Mouse (Mus musculus): ENCODE results near the gene Parn. TPM values are rescaled to one million over a fixed set of nuclear protein-coding genes. Genes with fewer than 3 reads are reported as not detected.

Gene Parn
- polyA plus RNA-seq, 1 experiment from 2014 or later = 38.7 TPM

Other genes starting within 250 kb of the Parn start
- gene Bfar, start 3.7 kb upstream of the Parn start, polyA plus RNA-seq (2015; fragmentation: Nextera tagmentation; extraction: Ambion mirVana) = 41.9 and 47.1 TPM in 2 replicates
- gene 3110001I22Rik, start 3.8 kb upstream of the Parn start, polyA plus RNA-seq (2015; fragmentation: Nextera tagmentation; extraction: Ambion mirVana) = 4.6 and 4.8 TPM in 2 replicates
- 43.3 and 59.7 TPM in 2 replicates for gene Pla2g10, start 62.8 kb upstream of the Parn start, polyA plus RNA-seq (2015; fragmentation: Nextera tagmentation; extraction: Ambion mirVana)
- 55.2 and 56.2 TPM in 2 replicates for gene Rrn3, start 112.5 kb upstream of the Parn start, polyA plus RNA-seq (2015; fragmentation: Nextera tagmentation; extraction: Ambion mirVana)
- gene Ntan1, start 150.7 kb upstream of the Parn start, polyA plus RNA-seq (2015; fragmentation: Nextera tagmentation; extraction: Ambion mirVana) = 163 TPM in 2 replicates
- gene Pdxdc1, start 235.0 kb upstream of the Parn start, polyA plus RNA-seq (2015; fragmentation: Nextera tagmentation; extraction: Ambion mirVana) = 115 and 122 TPM in 2 replicates
- gene Mpv17l, start 235.0 kb upstream of the Parn start, polyA plus RNA-seq (2015; fragmentation: Nextera tagmentation; extraction: Ambion mirVana) = 11.1 and 13.2 TPM in 2 replicates